Mouse (Mus musculus) megakaryocyte, embryonic 14.5 days (primary cell): Measurements from ENCODE around the gene Fktn. TPM values are rescaled to one million over a fixed set of nuclear protein-coding genes. Genes with fewer than 3 reads are reported as not detected.
"Not testable (repeated sequence)": the region's sequence is repeated elsewhere in the genome, so short reads cannot be mapped to it uniquely, and the experiment has no call there.

ENCODE experiments used
- H3K27me3 ChIP-seq: replicated peaks from 2 replicates; pipeline ENCODE3; 2012; ENCODE audit warnings: inconsistent platforms
- H3K36me3 ChIP-seq: replicated peaks from 2 replicates; pipeline ENCODE3; 2012; ENCODE audit warnings: low read length, inconsistent platforms, mixed read lengths
- H3K4me1 ChIP-seq: 2 replicates; pipeline ENCODE4 v1.6.1; 2012; ENCODE audit warnings: inconsistent platforms
- H3K4me3 ChIP-seq: replicated peaks from 2 replicates; pipeline ENCODE3; 2012; ENCODE audit warnings: moderate library complexity, mild to moderate bottlenecking, inconsistent platforms
- H3K9me3 ChIP-seq: 2 replicates; pipeline ENCODE4 v1.6.1; 2012; ENCODE audit warnings: inconsistent platforms
- FLI1 ChIP-seq: IDR thresholded peaks from 2 replicates; pipeline ENCODE4 v1.6.1; 2012; ENCODE audit warnings: low read length, inconsistent platforms, mixed read lengths
- GATA1 ChIP-seq: IDR thresholded peaks from 3 replicates; pipeline ENCODE4 v1.6.1; 2012; ENCODE audit warnings: mixed read lengths, low read length, inconsistent platforms, borderline replicate concordance
- polyA plus RNA-seq: library from polyadenylated mRNA; stranded (reverse); fragments of >175 nt; gene quantifications from 2 replicates; pipeline ENCODE4 v1.2.3, GENCODE M21; 2012; ENCODE audit warnings: low replicate concordance; ENCODE audit not compliant: insufficient read depth

Fktn gene
- polyA plus RNA-seq = 0.04 and 1.1 TPM in 2 replicates

- no peaks in the 10 kb centered on the region for H3K36me3 ChIP-seq
- TF ChIP-seq FLI1 = no peak
- TF ChIP-seq GATA1 = no peak
- no peaks in the 10 kb centered on the region for H3K27me3 ChIP-seq
- peak within 1 kb of the TSS; percentile 99 for H3K4me3 ChIP-seq
- no peaks in the 10 kb centered on the region for H3K9me3 ChIP-seq
- H3K4me1 ChIP-seq = peaks cover 20% of the 10 kb centered on the region
These were observed at the start of gene Fktn for GRCm38 (mm10) chr4:53713704-53714050. TSS of gene Fktn (plus strand) at chr4:53713998.

GRCm38 (mm10) chr4:53682092-53682491, 31.7 kb upstream of the Fktn start:
- H3K9me3 ChIP-seq = peaks cover 8% of the 10 kb centered on the region
- H3K4me3 ChIP-seq = no peak overlapping the region
- no peaks in the 10 kb centered on the region for H3K36me3 ChIP-seq
- peaks cover 3% of the 10 kb centered on the region; the same call in 1 of the 2 replicates for H3K4me1 ChIP-seq
- TF ChIP-seq GATA1 = no peak
- TF ChIP-seq FLI1 = no peak
- H3K27me3 ChIP-seq = no peaks in the 10 kb centered on the region

DNA sequence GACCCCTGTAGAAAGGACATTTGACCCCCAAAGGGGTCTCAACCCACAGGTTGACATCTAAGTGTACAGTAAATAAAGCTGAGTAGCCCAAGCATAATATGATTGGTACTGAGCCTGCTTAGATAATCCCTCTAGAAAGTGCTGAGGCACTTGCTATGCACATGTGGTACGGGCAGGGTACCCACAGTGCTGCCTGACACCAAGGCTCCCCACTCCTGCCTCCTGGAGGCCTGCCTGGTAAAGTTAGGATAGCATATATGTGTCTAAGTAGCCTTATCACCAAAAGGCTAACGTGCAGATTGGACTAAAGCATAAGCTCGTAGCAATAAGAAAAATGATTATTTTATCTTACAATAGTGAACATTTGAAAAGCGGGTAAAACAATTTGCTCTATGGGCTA, 24.8 kb upstream of the Fktn start:
- Histone ChIP-seq H3K27me3 (no peaks in the 10 kb centered on the region), H3K4me1 (0 out of 2 replicates have a peak, but pooled peaks cover 3% of the 10 kb centered on the region), H3K36me3 (no peaks in the 10 kb centered on the region), H3K9me3 (no peaks in the 10 kb centered on the region), H3K4me3 (no peak overlapping the region)
- TF ChIP-seq GATA1 (no peak), FLI1 (no peak)

GRCm38 (mm10) chr4:53691418-53691817, 22.4 kb upstream of the Fktn start:
- no peaks in the 10 kb centered on the region for H3K36me3 ChIP-seq
- H3K4me3 ChIP-seq = no peak overlapping the region
- H3K9me3 ChIP-seq = no peaks in the 10 kb centered on the region
- H3K4me1 ChIP-seq = 0 out of 2 replicates have a peak, but pooled peaks cover 3% of the 10 kb centered on the region
- no peaks in the 10 kb centered on the region for H3K27me3 ChIP-seq
- TF ChIP-seq FLI1 (no peak), GATA1 (no peak)

DNA sequence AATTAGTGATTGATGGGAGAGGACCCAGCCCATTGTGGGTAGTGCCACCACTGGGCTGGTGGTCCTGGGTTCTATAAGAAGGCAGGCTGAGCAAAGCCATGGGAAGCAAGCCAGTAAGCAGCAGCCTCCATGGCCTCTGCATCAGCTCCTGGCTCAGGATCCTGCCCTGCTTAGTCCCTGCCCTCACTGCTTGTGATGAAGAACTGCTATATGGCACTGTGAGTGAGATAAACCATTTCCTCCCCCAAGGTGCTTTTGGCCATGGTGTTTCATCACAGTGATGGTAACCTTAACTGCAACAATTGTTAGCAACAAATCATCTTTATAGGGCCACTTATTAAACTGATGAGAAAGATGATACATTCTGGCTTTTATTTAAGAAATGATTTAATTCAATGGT, 4.6 kb upstream of the Fktn start:
- not testable (repeated sequence) for H3K4me1 ChIP-seq, H3K9me3 ChIP-seq, H3K36me3 ChIP-seq, H3K4me3 ChIP-seq, H3K27me3 ChIP-seq

GRCm38 (mm10) chr4:53710021-53710420, 3.8 kb upstream of the Fktn start:
- Histone ChIP-seq H3K9me3 (no peaks in the 10 kb centered on the region), H3K4me3 (no peak overlapping the region), H3K36me3 (no peaks in the 10 kb centered on the region), H3K4me1 (peaks cover 7% of the 10 kb centered on the region), H3K27me3 (no peaks in the 10 kb centered on the region)
- TF ChIP-seq GATA1 = no peak
- TF ChIP-seq FLI1 = no peak

DNA sequence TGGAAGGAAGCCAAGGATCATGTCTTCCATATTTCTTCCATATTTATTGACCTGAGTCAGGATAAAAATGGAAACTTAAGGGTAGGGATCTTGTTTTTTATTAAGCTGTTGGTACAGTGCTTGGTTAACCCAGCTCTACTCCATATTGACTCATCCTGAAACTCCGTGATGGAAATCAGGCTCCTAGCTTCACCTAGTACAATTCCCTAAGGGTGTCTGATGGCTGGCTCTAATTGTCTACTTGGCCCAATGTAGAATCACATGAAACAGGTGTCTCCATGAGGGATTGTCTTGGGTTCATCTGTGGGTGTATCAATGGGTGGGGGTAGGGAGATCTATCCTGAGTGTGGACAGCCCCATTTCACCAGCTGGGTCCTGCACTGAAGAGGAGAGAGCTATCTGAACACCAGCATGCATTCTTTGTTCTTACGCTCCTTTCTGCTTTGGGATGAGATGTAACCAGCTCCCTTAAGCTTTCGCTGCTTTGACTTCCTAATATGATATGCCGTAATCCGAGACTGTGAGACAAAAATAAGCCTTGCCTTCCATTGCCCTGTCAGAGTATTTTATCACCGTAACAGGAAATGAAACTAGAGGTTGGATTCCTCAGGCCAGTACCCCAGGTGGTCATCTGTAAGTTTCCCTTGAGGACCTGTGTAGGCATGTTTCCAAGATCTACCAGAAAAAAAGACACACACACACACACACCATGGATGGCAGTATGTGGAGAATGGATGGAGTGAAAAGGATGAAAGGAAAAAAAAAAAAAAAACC, 3.1 kb upstream of the Fktn start:
- Histone ChIP-seq H3K9me3 (no peaks in the 10 kb centered on the region), H3K27me3 (no peaks in the 10 kb centered on the region), H3K4me3 (no peak overlapping the region), H3K4me1 (peaks cover 15% of the 10 kb centered on the region), H3K36me3 (no peaks in the 10 kb centered on the region)
- TF ChIP-seq GATA1 = no peak
- TF ChIP-seq FLI1 = no peak

DNA sequence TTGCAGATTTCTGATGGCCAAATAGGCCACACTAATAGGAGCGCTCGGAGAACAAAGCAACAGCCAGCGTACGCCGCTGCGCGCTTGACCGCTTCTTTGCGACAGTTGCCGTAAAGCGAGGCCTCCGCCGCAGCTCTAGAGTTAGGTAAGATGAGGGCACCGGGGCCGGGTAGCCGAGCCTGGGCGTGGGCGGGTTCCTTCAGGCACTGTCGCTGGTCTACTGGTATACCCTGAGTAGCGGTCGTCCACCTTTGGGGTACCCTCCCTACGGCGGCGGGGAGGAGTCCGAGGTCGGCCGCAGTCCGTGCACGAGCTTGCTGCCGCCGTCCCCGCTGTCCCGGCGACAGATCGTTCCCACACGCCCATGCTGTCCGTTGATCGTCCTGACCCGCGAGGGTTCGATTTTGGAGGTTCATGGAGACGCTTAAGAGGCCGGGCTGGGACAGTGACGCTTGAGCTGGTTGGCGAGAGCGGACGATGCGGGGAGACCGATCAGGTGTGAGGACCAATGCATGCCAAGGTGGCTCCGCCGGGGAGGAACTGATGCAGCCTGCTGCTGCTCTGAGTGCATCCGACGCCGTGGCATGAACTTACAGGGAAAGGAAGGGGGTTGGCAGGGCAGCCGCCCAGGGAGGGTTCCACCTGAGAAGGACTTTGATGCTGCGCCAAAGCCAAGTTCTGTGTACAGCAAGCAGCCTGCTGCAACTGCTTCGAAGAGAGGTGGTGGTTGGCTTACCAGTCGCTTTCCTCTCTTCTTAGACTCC, 435 bp downstream of the Fktn start:
- Histone ChIP-seq H3K36me3 (no peaks in the 10 kb centered on the region), H3K4me3 (peak overlapping the region; percentile 99), H3K27me3 (no peaks in the 10 kb centered on the region), H3K4me1 (peaks cover 20% of the 10 kb centered on the region), H3K9me3 (no peaks in the 10 kb centered on the region)
- TF ChIP-seq FLI1 (no peak), GATA1 (no peak)

GRCm38 (mm10) chr4:53715977-53716376, 2.2 kb downstream of the Fktn start:
- TF ChIP-seq GATA1 (no peak), FLI1 (no peak)
- peaks cover 5% of the 10 kb centered on the region for H3K36me3 ChIP-seq
- H3K27me3 ChIP-seq = no peaks in the 10 kb centered on the region
- H3K4me3 ChIP-seq = no peak overlapping the region
- H3K4me1 ChIP-seq = peaks cover 20% of the 10 kb centered on the region
- no peaks in the 10 kb centered on the region for H3K9me3 ChIP-seq

- Histone ChIP-seq H3K27me3 (no peaks in the 10 kb centered on the region), H3K9me3 (no peaks in the 10 kb centered on the region), H3K36me3 (peaks cover 11% of the 10 kb centered on the region), H3K4me1 (peaks cover 20% of the 10 kb centered on the region), H3K4me3 (no peak overlapping the region)
- TF ChIP-seq GATA1 (no peak), FLI1 (no peak)
These were observed 3.7 kb downstream of the Fktn start for GRCm38 (mm10) chr4:53717546-53717945.
